Mouse (Mus musculus): ENCODE results near the gene 9530077C05Rik. TPM values are rescaled to one million over a fixed set of nuclear protein-coding genes. Genes with fewer than 3 reads are reported as not detected.

The 9530077C05Rik gene
- polyA plus RNA-seq, 1 experiment from 2014 or later: 4.5 TPM

GRCm38 (mm10) chr9:22430315-22430840 is 19.1 kb downstream of the 9530077C05Rik start:
- Histone ChIP-seq H3K9ac (replicated peaks; ENCODE audit: low read depth) (no peak overlapping the region), H3K4me2 (replicated peaks; ENCODE audit: low read depth, low read length) (0 out of 2 replicates have a peak overlapping the region, but pooled peaks have one; percentile 11), H3K27ac (ENCODE audit: low read length) (no peak overlapping the region), H3K27me3 (replicated peaks; ENCODE audit: insufficient read depth, low read length) (no peaks in the 10 kb centered on the region), H3K4me3 (ENCODE audit: low read depth, low read length) (no peak overlapping the region), H3K36me3 (ENCODE audit: insufficient read depth, low read length) (no peaks in the 10 kb centered on the region), H3K9me3 (ENCODE audit: low read length) (no peaks in the 10 kb centered on the region), H3K4me1 (ENCODE audit: insufficient read depth, low read depth, low read length) (peaks cover 2% of the 10 kb centered on the region; the same call in 1 of the 2 replicates)
- 22% methylated on average over 5 of the region's 5 CpGs for WGBS
- no peak for TF ChIP-seq CTCF (IDR thresholded peaks at IDR 0.05)
- no peak for TF ChIP-seq EP300 (IDR thresholded peaks at IDR 0.05)
- peak; percentile 37 for ATAC-seq
- DNase-seq (ENCODE audit: low spot score): peak; percentile 38

- Histone ChIP-seq H3K4me2 (replicated peaks; ENCODE audit: low read depth, low read length) (no peak overlapping the region), H3K4me1 (ENCODE audit: insufficient read depth, low read depth, low read length) (peaks cover 2% of the 10 kb centered on the region; the same call in 1 of the 2 replicates), H3K36me3 (ENCODE audit: insufficient read depth, low read length) (no peaks in the 10 kb centered on the region), H3K9me3 (ENCODE audit: low read length) (no peaks in the 10 kb centered on the region), H3K9ac (replicated peaks; ENCODE audit: low read depth) (no peak overlapping the region), H3K27ac (ENCODE audit: low read length) (no peak overlapping the region), H3K27me3 (replicated peaks; ENCODE audit: insufficient read depth, low read length) (no peaks in the 10 kb centered on the region), H3K4me3 (ENCODE audit: low read depth, low read length) (no peak overlapping the region)
- 79% methylated on average over 2 of the region's 2 CpGs for WGBS
- DNase-seq (ENCODE audit: low spot score) (no peak), ATAC-seq (no peak)
- no peak for TF ChIP-seq CTCF (IDR thresholded peaks at IDR 0.05)
These were observed 21.9 kb downstream of the 9530077C05Rik start for GRCm38 (mm10) chr9:22433221-22433620.

- no peaks in the 10 kb centered on the region for H3K9me3 ChIP-seq (ENCODE audit: low read length)
- no peak overlapping the region for H3K27ac ChIP-seq (ENCODE audit: low read length)
- H3K9ac ChIP-seq (replicated peaks; ENCODE audit: low read depth): no peak overlapping the region
- no peak for TF ChIP-seq EP300 (IDR thresholded peaks at IDR 0.05)
- no peak for TF ChIP-seq CTCF (IDR thresholded peaks at IDR 0.05)
- no peaks in the 10 kb centered on the region for H3K36me3 ChIP-seq (ENCODE audit: insufficient read depth, low read length)
- 80% methylated on average over 2 of the region's 2 CpGs for WGBS
- ATAC-seq: no peak
- H3K4me2 ChIP-seq (replicated peaks; ENCODE audit: low read depth, low read length): no peak overlapping the region
- H3K27me3 ChIP-seq (replicated peaks; ENCODE audit: insufficient read depth, low read length): no peaks in the 10 kb centered on the region
- DNase-seq (ENCODE audit: low spot score): no peak
- H3K4me1 ChIP-seq (ENCODE audit: insufficient read depth, low read depth, low read length): peaks cover 2% of the 10 kb centered on the region; the same call in 1 of the 2 replicates
- no peak overlapping the region for H3K4me3 ChIP-seq (ENCODE audit: low read depth, low read length)
These were observed 22.8 kb downstream of the 9530077C05Rik start for GRCm38 (mm10) chr9:22434101-22434500.

GRCm38 (mm10) chr9:22438826-22439225 is 27.5 kb downstream of the 9530077C05Rik start:
- H3K36me3 ChIP-seq (ENCODE audit: insufficient read depth, low read length): no peaks in the 10 kb centered on the region
- TF ChIP-seq EP300 (IDR thresholded peaks at IDR 0.05) (no peak), CTCF (IDR thresholded peaks at IDR 0.05) (no peak)
- no peak overlapping the region for H3K9ac ChIP-seq (replicated peaks; ENCODE audit: low read depth)
- no peaks in the 10 kb centered on the region for H3K27me3 ChIP-seq (replicated peaks; ENCODE audit: insufficient read depth, low read length)
- H3K9me3 ChIP-seq (ENCODE audit: low read length): no peaks in the 10 kb centered on the region
- no peak overlapping the region for H3K4me3 ChIP-seq (ENCODE audit: low read depth, low read length)
- no peak overlapping the region for H3K4me2 ChIP-seq (replicated peaks; ENCODE audit: low read depth, low read length)
- no peak overlapping the region for H3K27ac ChIP-seq (ENCODE audit: low read length)
- no peak for ATAC-seq
- DNase-seq (ENCODE audit: low spot score): no peak
- whole genome bisulfite sequencing: 76% methylated on average over 1 of the region's 1 CpGs
- no peaks in the 10 kb centered on the region for H3K4me1 ChIP-seq (ENCODE audit: insufficient read depth, low read depth, low read length)

GRCm38 (mm10) chr9:22443157-22443556 is 31.8 kb downstream of the 9530077C05Rik start:
- 75% methylated on average over 10 of the region's 10 CpGs for WGBS
- Histone ChIP-seq H3K36me3 (ENCODE audit: insufficient read depth, low read length) (peaks cover 12% of the 10 kb centered on the region; the same call in 1 of the 2 replicates), H3K27me3 (replicated peaks; ENCODE audit: insufficient read depth, low read length) (no peaks in the 10 kb centered on the region), H3K9ac (replicated peaks; ENCODE audit: low read depth) (no peak overlapping the region), H3K4me1 (ENCODE audit: insufficient read depth, low read depth, low read length) (no peaks in the 10 kb centered on the region), H3K4me3 (ENCODE audit: low read depth, low read length) (no peak overlapping the region), H3K9me3 (ENCODE audit: low read length) (no peaks in the 10 kb centered on the region), H3K27ac (ENCODE audit: low read length) (no peak overlapping the region), H3K4me2 (replicated peaks; ENCODE audit: low read depth, low read length) (no peak overlapping the region)
- DNase-seq (ENCODE audit: low spot score) (no peak), ATAC-seq (peak; percentile 11; the same call in 1 of the 2 replicates)
- TF ChIP-seq CTCF (IDR thresholded peaks at IDR 0.05) (no peak), EP300 (IDR thresholded peaks at IDR 0.05) (no peak)

- TF ChIP-seq EP300 (IDR thresholded peaks at IDR 0.05) (no peak), CTCF (IDR thresholded peaks at IDR 0.05) (no peak)
- WGBS: 82% methylated on average over 1 of the region's 1 CpGs
- H3K4me3 ChIP-seq (ENCODE audit: low read depth, low read length): no peak overlapping the region
- ATAC-seq: no peak
- peaks cover 31% of the 10 kb centered on the region; the same call in 1 of the 2 replicates for H3K36me3 ChIP-seq (ENCODE audit: insufficient read depth, low read length)
- no peak overlapping the region for H3K4me2 ChIP-seq (replicated peaks; ENCODE audit: low read depth, low read length)
- no peaks in the 10 kb centered on the region for H3K4me1 ChIP-seq (ENCODE audit: insufficient read depth, low read depth, low read length)
- no peak overlapping the region for H3K27ac ChIP-seq (ENCODE audit: low read length)
- no peaks in the 10 kb centered on the region for H3K9me3 ChIP-seq (ENCODE audit: low read length)
- no peak for DNase-seq (ENCODE audit: low spot score)
- H3K27me3 ChIP-seq (replicated peaks; ENCODE audit: insufficient read depth, low read length): no peaks in the 10 kb centered on the region
- no peak overlapping the region for H3K9ac ChIP-seq (replicated peaks; ENCODE audit: low read depth)
These were observed 33.8 kb downstream of the 9530077C05Rik start for GRCm38 (mm10) chr9:22445123-22445522.
